Mouse (Mus musculus) forebrain, embryonic 16.5 days (tissue): ENCODE measurements around the gene Spef1. TPM values are rescaled to one million over a fixed set of nuclear protein-coding genes. Genes with fewer than 3 reads are reported as not detected.

Experiments used
- ATAC-seq: fragments of 200-750 bp; cut with Nextera tagmentation; 2 replicates; pipeline ENCODE4 v1.8.0; 2017; ENCODE audit warnings: mild to moderate bottlenecking, moderate library complexity
- H3K27ac ChIP-seq: fragments of 300-500 bp; sonication (generic); 2 replicates; pipeline ENCODE4 v1.5.1; 2014; ENCODE audit warnings: low read length, control low read depth
- H3K27me3 ChIP-seq: fragments of 300-500 bp; sonication (generic); replicated peaks from 2 replicates; pipeline ENCODE4 v1.6.1; 2014; ENCODE audit warnings: low read length; ENCODE audit not compliant: control insufficient read depth, insufficient read depth
- H3K36me3 ChIP-seq: fragments of 300-500 bp; sonication (generic); 2 replicates; pipeline ENCODE4 v1.6.1; 2014; ENCODE audit not compliant: control insufficient read depth, insufficient read depth
- H3K4me1 ChIP-seq: fragments of 300-500 bp; sonication (generic); replicated peaks from 2 replicates; pipeline ENCODE4 v1.6.1; 2014; ENCODE audit warnings: low read length; ENCODE audit not compliant: control insufficient read depth, insufficient read depth
- H3K4me2 ChIP-seq: fragments of 300-500 bp; sonication (generic); 2 replicates; pipeline ENCODE4 v1.6.1; 2014; ENCODE audit warnings: mild to moderate bottlenecking, low read length, control low read depth
- H3K4me3 ChIP-seq: fragments of 300-500 bp; sonication (generic); replicated peaks from 2 replicates; pipeline ENCODE4 v1.5.1; 2014; ENCODE audit warnings: mild to moderate bottlenecking, low read length, control low read depth
- H3K9ac ChIP-seq: fragments of 300-500 bp; sonication (generic); replicated peaks from 2 replicates; pipeline ENCODE4 v1.6.1; 2014; ENCODE audit warnings: low read depth, low read length, control low read depth
- H3K9me3 ChIP-seq: fragments of 300-500 bp; sonication (generic); 2 replicates; pipeline ENCODE4 v1.6.1; 2016; ENCODE audit warnings: low read length; ENCODE audit not compliant: control insufficient read depth
- WGBS: fragments of 180-500 bp; shearing (Covaris S2); extraction: QIAGEN DNeasy Blood & Tissue Kit; methylation state at CpG from one replicate; pipeline ENCODE4 v1.1.7; 2014; 5-methylcytosine and 5-hydroxymethylcytosine counted together
- polyA plus RNA-seq: library from polyadenylated mRNA; unstranded; fragments of >200 nt; fragmentation: Nextera tagmentation; extraction: Ambion mirVana; gene quantifications from 2 replicates; pipeline ENCODE4 v1.2.1, GENCODE M21; 2015

Spef1 gene
- polyA plus RNA-seq, 1 experiment from 2014 or later = 12.6 TPM

GRCm38 (mm10) chr2:131132930-131133547, 54.0 kb downstream of the Spef1 start, which contains the start of gene Gm11037:
Gm11037 (plus strand) TSS chr2:131133497.
- no peak within 1 kb of the TSS for H3K4me3 ChIP-seq
- H3K27me3 ChIP-seq = no peaks in the 10 kb centered on the region
- H3K36me3 ChIP-seq = no peaks in the 10 kb centered on the region
- ATAC-seq = no peak
- H3K27ac ChIP-seq = no peak within 1 kb of the TSS
- 89% methylated on average over 9 of the region's 9 CpGs for WGBS
- H3K4me2 ChIP-seq = no peak within 1 kb of the TSS
- no peaks in the 10 kb centered on the region for H3K9me3 ChIP-seq
- H3K9ac ChIP-seq = no peak within 1 kb of the TSS
- no peaks in the 10 kb centered on the region for H3K4me1 ChIP-seq

GRCm38 (mm10) chr2:131132111-131132888, 54.8 kb downstream of the Spef1 start:
- H3K4me1 ChIP-seq = peaks cover 2% of the 10 kb centered on the region
- WGBS = 87% methylated on average over 10 of the region's 10 CpGs
- no peak overlapping the region for H3K4me2 ChIP-seq

GRCm38 (mm10) chr2:131130849-131131248, 56.2 kb downstream of the Spef1 start:
- H3K36me3 ChIP-seq = no peaks in the 10 kb centered on the region
- H3K4me2 ChIP-seq = no peak overlapping the region
- H3K4me1 ChIP-seq = peaks cover 6% of the 10 kb centered on the region
- ATAC-seq = no peak
- H3K4me3 ChIP-seq = no peak overlapping the region
- no peaks in the 10 kb centered on the region for H3K9me3 ChIP-seq
- H3K9ac ChIP-seq = no peak overlapping the region
- H3K27ac ChIP-seq = no peak overlapping the region
- no peaks in the 10 kb centered on the region for H3K27me3 ChIP-seq
- 92% methylated on average over 2 of the region's 2 CpGs for WGBS

More at GRCm38 (mm10) chr2:131132111-131132888, 54.8 kb downstream of the Spef1 start:
- Histone ChIP-seq H3K9me3 (no peaks in the 10 kb centered on the region), H3K27ac (no peak overlapping the region), H3K9ac (no peak overlapping the region), H3K4me3 (no peak overlapping the region), H3K27me3 (no peaks in the 10 kb centered on the region), H3K36me3 (no peaks in the 10 kb centered on the region)
- no peak for ATAC-seq

- Histone ChIP-seq H3K36me3 (no peaks in the 10 kb centered on the region), H3K4me3 (no peak overlapping the region), H3K4me2 (no peak overlapping the region), H3K9ac (no peak overlapping the region), H3K27ac (no peak overlapping the region), H3K27me3 (no peaks in the 10 kb centered on the region), H3K4me1 (peaks cover 6% of the 10 kb centered on the region), H3K9me3 (no peaks in the 10 kb centered on the region)
- WGBS = 83% methylated on average over 5 of the region's 5 CpGs
- ATAC-seq = no peak
Observed at GRCm38 (mm10) chr2:131129836-131130235, 57.2 kb downstream of the Spef1 start.

DNA sequence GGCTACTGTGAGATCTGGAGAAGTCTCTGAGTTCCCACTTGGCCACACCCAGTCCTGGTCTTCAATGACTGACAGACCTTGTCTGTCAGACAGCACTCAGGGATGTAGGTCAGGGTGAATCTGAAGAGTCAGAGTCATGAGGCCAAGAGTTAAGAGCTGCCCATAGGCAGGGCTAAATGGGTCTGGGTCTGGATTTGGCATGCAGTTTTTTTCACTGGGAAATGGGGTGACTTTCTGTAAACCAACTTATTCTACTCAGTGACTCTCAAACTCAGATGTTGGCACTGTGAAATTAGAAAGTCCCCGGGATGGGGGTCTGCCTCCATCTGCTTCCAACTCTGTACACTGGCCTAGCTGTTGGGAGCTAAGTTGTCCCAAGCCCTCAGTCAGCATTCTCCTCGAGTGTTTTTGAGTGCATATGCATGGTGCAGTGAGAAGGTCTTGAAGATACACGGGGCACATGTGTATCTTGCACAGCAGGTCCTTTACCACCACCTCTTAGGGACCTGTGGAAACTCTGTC, 58.4 kb downstream of the Spef1 start:
- Histone ChIP-seq H3K9me3 (no peaks in the 10 kb centered on the region), H3K27me3 (no peaks in the 10 kb centered on the region), H3K4me2 (no peak overlapping the region), H3K36me3 (no peaks in the 10 kb centered on the region), H3K4me3 (no peak overlapping the region), H3K4me1 (peaks cover 6% of the 10 kb centered on the region), H3K9ac (no peak overlapping the region), H3K27ac (no peak overlapping the region)
- no peak for ATAC-seq
- WGBS = 85% methylated on average over 3 of the region's 3 CpGs

- H3K4me3 ChIP-seq = no peak overlapping the region
- H3K27me3 ChIP-seq = no peaks in the 10 kb centered on the region
- H3K36me3 ChIP-seq = no peaks in the 10 kb centered on the region
- H3K27ac ChIP-seq = no peak overlapping the region
- peaks cover 6% of the 10 kb centered on the region for H3K4me1 ChIP-seq
- no peaks in the 10 kb centered on the region for H3K9me3 ChIP-seq
- ATAC-seq = no peak
- no peak overlapping the region for H3K4me2 ChIP-seq
- 85% methylated on average over 5 of the region's 5 CpGs for WGBS
- no peak overlapping the region for H3K9ac ChIP-seq
Observed at GRCm38 (mm10) chr2:131128211-131128610, 58.9 kb downstream of the Spef1 start.

DNA sequence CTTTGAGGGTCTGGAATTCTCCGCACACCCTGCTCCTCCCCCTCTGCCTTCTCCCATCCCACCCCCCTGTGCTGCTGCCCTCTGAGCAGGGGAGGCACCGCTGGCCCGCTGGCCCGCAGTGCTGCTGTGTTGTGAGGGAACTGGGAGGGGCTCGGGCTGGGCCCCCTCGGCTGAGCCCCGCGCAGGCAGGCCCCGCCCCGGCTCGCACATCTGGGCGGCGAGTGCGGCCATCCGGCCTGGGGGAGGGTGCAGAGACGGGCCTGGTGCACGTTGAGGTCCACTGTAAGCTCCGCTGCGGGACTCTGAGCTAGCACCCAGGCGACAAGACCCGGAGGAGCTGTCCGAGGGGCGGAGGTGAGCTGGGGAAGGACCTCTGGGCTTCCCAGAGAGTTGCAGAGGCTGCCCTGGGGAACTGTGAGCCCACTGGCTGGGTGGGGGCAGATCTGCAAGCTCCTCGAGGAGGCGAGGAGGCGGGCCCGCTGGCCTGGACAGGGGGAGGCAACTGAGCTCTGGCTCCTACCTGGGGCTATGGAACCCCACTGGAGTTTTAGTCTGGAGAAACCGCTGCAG, 59.8 kb downstream of the Spef1 start, which contains the start of gene Hspa12b:
Gene Hspa12b (plus strand): TSS at position 120 of the 570 bp plus-strand sequence.
- peak; percentile 61 for ATAC-seq
- H3K27me3 ChIP-seq = no peaks in the 10 kb centered on the region
- no peak within 1 kb of the TSS for H3K27ac ChIP-seq
- H3K4me3 ChIP-seq = peak within 1 kb of the TSS; percentile 33
- WGBS = 1% methylated on average over 28 of the region's 28 CpGs
- H3K4me1 ChIP-seq = peaks cover 6% of the 10 kb centered on the region
- no peaks in the 10 kb centered on the region for H3K36me3 ChIP-seq
- no peaks in the 10 kb centered on the region for H3K9me3 ChIP-seq
- peak within 1 kb of the TSS; percentile 62 for H3K4me2 ChIP-seq
- peak within 1 kb of the TSS; percentile 56 for H3K9ac ChIP-seq

DNA sequence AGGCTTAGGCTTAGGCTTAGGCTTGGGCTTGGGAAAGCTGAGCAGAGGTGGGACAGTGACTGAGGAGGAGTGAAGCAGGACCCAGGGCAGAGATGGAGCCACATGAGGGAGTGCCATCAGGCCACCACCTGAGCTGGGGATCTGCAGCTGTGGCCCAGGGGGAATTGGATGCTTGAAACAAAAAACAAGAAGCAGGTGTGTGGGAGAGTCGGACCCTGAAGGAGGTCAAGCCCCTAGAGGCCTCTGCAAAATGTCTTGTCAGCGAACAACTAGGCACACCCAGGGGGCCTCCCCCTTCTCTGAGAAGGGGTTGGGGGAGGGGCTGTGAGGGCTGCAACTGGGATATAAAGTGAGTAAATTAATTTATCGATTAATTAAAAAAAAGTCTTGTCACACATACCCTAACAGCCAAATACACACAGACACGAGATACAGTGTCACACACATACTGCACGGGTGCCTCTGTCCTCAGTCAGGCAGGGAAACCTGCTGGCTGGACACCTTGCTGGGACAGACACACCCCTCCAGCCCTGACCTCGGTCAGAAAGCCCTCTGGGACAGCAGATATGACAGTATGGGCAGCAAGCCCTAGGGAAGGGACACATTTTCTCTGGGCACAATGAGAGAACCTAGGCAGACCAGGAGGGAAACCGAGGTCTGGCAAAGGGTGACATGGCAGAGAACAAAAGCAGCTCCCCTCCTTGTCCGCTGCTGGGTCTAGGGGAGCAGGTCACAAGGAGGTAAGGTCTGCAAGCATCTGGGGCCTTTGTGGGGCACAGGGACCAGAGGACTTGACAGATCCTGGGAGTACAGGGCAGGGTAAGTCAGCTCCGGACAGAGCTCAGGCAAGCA, 60.9 kb downstream of the Spef1 start:
- no peaks in the 10 kb centered on the region for H3K9me3 ChIP-seq
- H3K9ac ChIP-seq = no peak overlapping the region
- no peak overlapping the region for H3K4me2 ChIP-seq
- no peak for ATAC-seq
- H3K4me3 ChIP-seq = no peak overlapping the region
- H3K4me1 ChIP-seq = peaks cover 6% of the 10 kb centered on the region
- no peak overlapping the region for H3K27ac ChIP-seq
- no peaks in the 10 kb centered on the region for H3K36me3 ChIP-seq
- 47% methylated on average over 9 of the region's 9 CpGs for WGBS
- no peaks in the 10 kb centered on the region for H3K27me3 ChIP-seq
